Mouse (Mus musculus) naive thymus-derived CD4-positive, alpha-beta T cell, adult 2 months (primary cell): ENCODE measurements around the gene Vmn1r201.

Source experiments
- DNase-seq: peaks from one replicate; pipeline ENCODE4 v3.0.0-alpha.2; 2011; ENCODE audit warnings: low read depth

Vmn1r201 gene

GRCm38 (mm10) chr13:22471623-22472022 lies at the start of gene Vmn1r201:
Gene Vmn1r201, plus strand, starts transcription at chr13:22471923.
- no peak for DNase-seq

GRCm38 (mm10) chr13:22455145-22455544 lies 16.6 kb upstream of the Vmn1r201 start:
- DNase-seq: no peak

- no peak for DNase-seq
Observed at GRCm38 (mm10) chr13:22502431-22502830, 30.7 kb downstream of the Vmn1r201 start.

GRCm38 (mm10) chr13:22505281-22505680 lies 33.6 kb downstream of the Vmn1r201 start, which contains the start of gene Vmn1r202:
Gene Vmn1r202, minus strand, starts transcription at chr13:22505381.
- DNase-seq: no peak

- DNase-seq: no peak
Observed at GRCm38 (mm10) chr13:22517814-22518213, 46.1 kb downstream of the Vmn1r201 start, which contains the start of gene Vmn1r203. Gene Vmn1r203, plus strand, starts transcription at chr13:22518114.
